Mouse (Mus musculus) kidney, embryonic 15.5 days (tissue): ENCODE measurements around the gene Rps6ka5. TPM values are rescaled to one million over a fixed set of nuclear protein-coding genes. Genes with fewer than 3 reads are reported as not detected.

ENCODE experiments used
- ATAC-seq: fragments of 200-750 bp; cut with Nextera tagmentation; replicated peaks from 2 replicates; pipeline ENCODE4 v1.8.0; 2017; ENCODE audit warnings: moderate TSS enrichment; ENCODE audit not compliant: low FRiP score
- H3K27ac ChIP-seq: fragments of 300-500 bp; sonication (generic); 2 replicates; pipeline ENCODE4 v1.5.1; 2015; ENCODE audit warnings: mild to moderate bottlenecking, inconsistent platforms
- H3K27me3 ChIP-seq: fragments of 300-500 bp; sonication (generic); 2 replicates; pipeline ENCODE4 v1.6.1; 2015; ENCODE audit warnings: inconsistent platforms
- H3K36me3 ChIP-seq: fragments of 300-500 bp; sonication (generic); 2 replicates; pipeline ENCODE4 v1.6.1; 2015; ENCODE audit warnings: inconsistent platforms
- H3K4me1 ChIP-seq: fragments of 300-500 bp; sonication (generic); 2 replicates; pipeline ENCODE4 v1.6.1; 2015; ENCODE audit warnings: inconsistent platforms
- H3K4me2 ChIP-seq: fragments of 300-500 bp; sonication (generic); 2 replicates; pipeline ENCODE4 v1.6.1; 2015; ENCODE audit warnings: moderate library complexity, mild to moderate bottlenecking, inconsistent platforms
- H3K4me3 ChIP-seq: fragments of 300-500 bp; sonication (generic); replicated peaks from 2 replicates; pipeline ENCODE4 v1.5.1; 2015; ENCODE audit warnings: mild to moderate bottlenecking, inconsistent platforms
- H3K9ac ChIP-seq: fragments of 300-500 bp; sonication (generic); 2 replicates; pipeline ENCODE4 v1.6.1; 2015; ENCODE audit warnings: mild to moderate bottlenecking, inconsistent platforms
- H3K9me3 ChIP-seq: fragments of 300-500 bp; sonication (generic); replicated peaks from 2 replicates; pipeline ENCODE4 v1.6.1; 2016; ENCODE audit warnings: inconsistent platforms
- WGBS: fragments of 180-500 bp; shearing (Covaris S2); methylation state at CpG from one replicate; pipeline ENCODE4 v1.1.7; 2015; ENCODE audit warnings: mixed read lengths; 5-methylcytosine and 5-hydroxymethylcytosine counted together
- polyA plus RNA-seq: library from polyadenylated mRNA; unstranded; fragments of >200 nt; fragmentation: Nextera tagmentation; extraction: Ambion mirVana; gene quantifications from 2 replicates; pipeline ENCODE4 v1.2.1, GENCODE M21; 2015

Gene Rps6ka5
- polyA plus RNA-seq, 1 experiment from 2014 or later, result 3.9 TPM

- H3K4me1 ChIP-seq, result peaks cover 19% of the 10 kb centered on the region
- no peak overlapping the region for H3K4me3 ChIP-seq
- no peaks in the 10 kb centered on the region for H3K9me3 ChIP-seq
- H3K36me3 ChIP-seq, result peaks cover 12% of the 10 kb centered on the region
- H3K4me2 ChIP-seq, result no peak overlapping the region
- no peaks in the 10 kb centered on the region for H3K27me3 ChIP-seq
- H3K9ac ChIP-seq, result no peak overlapping the region
- whole genome bisulfite sequencing, result 89% methylated on average over 4 of the region's 4 CpGs
- H3K27ac ChIP-seq, result 0 out of 2 replicates have a peak overlapping the region, but pooled peaks have one; percentile 22
- no peak for ATAC-seq
Measured at GRCm38 (mm10) chr12:100503659-100504058, 223.1 kb downstream of the Rps6ka5 start.

- ATAC-seq, result no peak
- Histone ChIP-seq H3K4me2 (no peak overlapping the region), H3K4me1 (peaks cover 19% of the 10 kb centered on the region), H3K9me3 (no peaks in the 10 kb centered on the region), H3K36me3 (peaks cover 22% of the 10 kb centered on the region), H3K27me3 (no peaks in the 10 kb centered on the region), H3K4me3 (no peak overlapping the region), H3K9ac (no peak overlapping the region), H3K27ac (no peak overlapping the region)
- WGBS, result 77% methylated on average over 3 of the region's 3 CpGs
Measured at GRCm38 (mm10) chr12:100502544-100502943, 224.2 kb downstream of the Rps6ka5 start.

GRCm38 (mm10) chr12:100501261-100501660 lies 225.5 kb downstream of the Rps6ka5 start:
- Histone ChIP-seq H3K4me1 (peaks cover 19% of the 10 kb centered on the region), H3K4me3 (no peak overlapping the region), H3K4me2 (no peak overlapping the region), H3K9ac (no peak overlapping the region), H3K27ac (no peak overlapping the region), H3K27me3 (no peaks in the 10 kb centered on the region), H3K36me3 (peaks cover 34% of the 10 kb centered on the region), H3K9me3 (no peaks in the 10 kb centered on the region)
- ATAC-seq, result no peak
- WGBS, result 66% methylated on average over 4 of the region's 4 CpGs

GRCm38 (mm10) chr12:100499469-100499868 lies 227.3 kb downstream of the Rps6ka5 start:
- ATAC-seq, result no peak
- H3K9me3 ChIP-seq, result no peaks in the 10 kb centered on the region
- no peak overlapping the region for H3K4me3 ChIP-seq
- 87% methylated on average over 13 of the region's 13 CpGs for WGBS
- H3K4me2 ChIP-seq, result no peak overlapping the region
- H3K4me1 ChIP-seq, result peaks cover 14% of the 10 kb centered on the region
- no peaks in the 10 kb centered on the region for H3K27me3 ChIP-seq
- H3K36me3 ChIP-seq, result peaks cover 49% of the 10 kb centered on the region
- no peak overlapping the region for H3K27ac ChIP-seq
- no peak overlapping the region for H3K9ac ChIP-seq

Other genes starting within 250 kb of the Rps6ka5 start
- 4.2 and 4.3 TPM in 2 replicates for gene Ttc7b, start 206.2 kb downstream of the Rps6ka5 start, polyA plus RNA-seq
- gene Dglucy, start 52.1 kb upstream of the Rps6ka5 start, polyA plus RNA-seq, result 2.6 and 3.0 TPM in 2 replicates
- 0.51 and 0.53 TPM in 2 replicates for gene Gpr68, start 181.2 kb upstream of the Rps6ka5 start, polyA plus RNA-seq